Mouse (Mus musculus) intestine, embryonic 15.5 days (tissue): ENCODE measurements at regions not wholly inside any gene's neighbourhood (a gene's known extent, or its start where the extent isn't known, plus 50 kb on each side); places are given as distances from the start of the nearest gene placed in this dataset.
A peak's percentile ranks its signal among the peaks of the same experiment; 100 is the strongest.

Experiments used
- ATAC-seq: fragments of 200-750 bp; cut with Nextera tagmentation; 2 replicates; pipeline ENCODE4 v1.8.0; 2017; ENCODE audit warnings: moderate TSS enrichment, moderate library complexity
- H3K27ac ChIP-seq: fragments of 300-500 bp; sonication (generic); 2 replicates; pipeline ENCODE4 v1.5.1; 2015; ENCODE audit warnings: mild to moderate bottlenecking, inconsistent platforms
- H3K27me3 ChIP-seq: fragments of 300-500 bp; sonication (generic); replicated peaks from 2 replicates; pipeline ENCODE4 v1.6.1; 2015; ENCODE audit warnings: inconsistent platforms
- H3K36me3 ChIP-seq: fragments of 300-500 bp; sonication (generic); 2 replicates; pipeline ENCODE4 v1.6.1; 2015; ENCODE audit warnings: inconsistent platforms
- H3K4me1 ChIP-seq: fragments of 300-500 bp; sonication (generic); replicated peaks from 2 replicates; pipeline ENCODE4 v1.6.1; 2015; ENCODE audit warnings: inconsistent platforms
- H3K4me2 ChIP-seq: fragments of 300-500 bp; sonication (generic); replicated peaks from 2 replicates; pipeline ENCODE4 v1.6.1; 2015; ENCODE audit warnings: mild to moderate bottlenecking, inconsistent platforms
- H3K4me3 ChIP-seq: fragments of 300-500 bp; sonication (generic); replicated peaks from 2 replicates; pipeline ENCODE4 v1.5.1; 2015; ENCODE audit warnings: inconsistent platforms
- H3K9ac ChIP-seq: fragments of 300-500 bp; sonication (generic); 2 replicates; pipeline ENCODE4 v1.6.1; 2015; ENCODE audit warnings: inconsistent platforms
- H3K9me3 ChIP-seq: fragments of 300-500 bp; sonication (generic); 2 replicates; pipeline ENCODE4 v1.6.1; 2016; ENCODE audit warnings: inconsistent platforms
- WGBS: fragments of 180-500 bp; shearing (Covaris S2); methylation state at CpG from one replicate; pipeline ENCODE4 v1.1.7; 2015; 5-methylcytosine and 5-hydroxymethylcytosine counted together

GRCm38 (mm10) chr11:27940917-27941316, 398.8 kb downstream of the Gm6685 start:
- 46% methylated on average over 1 of the region's 1 CpGs for WGBS
- H3K36me3 ChIP-seq: no peaks in the 10 kb centered on the region

More at GRCm38 (mm10) chr11:27940917-27941316, 398.8 kb downstream of the Gm6685 start:
- no peak overlapping the region for H3K27ac ChIP-seq
- no peaks in the 10 kb centered on the region for H3K9me3 ChIP-seq
- no peak overlapping the region for H3K9ac ChIP-seq
- no peak overlapping the region for H3K4me2 ChIP-seq
- peak; percentile 74 for ATAC-seq
- no peak overlapping the region for H3K4me3 ChIP-seq
- H3K4me1 ChIP-seq: no peaks in the 10 kb centered on the region
- H3K27me3 ChIP-seq: no peaks in the 10 kb centered on the region
